Mouse (Mus musculus): ENCODE measurements around the gene Zbtb49.

GRCm38 (mm10) chr5:38220328-38220912 lies at the start of gene Zbtb49, which contains the start of gene Lyar:
- peak; percentile 30 for TF ChIP-seq POLR2A (IDR thresholded peaks at IDR 0.05; ENCODE audit: low read depth, low read length)
- no peak for TF ChIP-seq CTCF (conservative IDR thresholded peaks at IDR 0.05; ENCODE audit: insufficient read depth, insufficient read length, low read depth, low read length)
